Mouse (Mus musculus): Measurements from ENCODE around the gene Irf4. TPM values are rescaled to one million over a fixed set of nuclear protein-coding genes. Genes with fewer than 3 reads are reported as not detected.

The Irf4 gene
- polyA plus RNA-seq, 1 experiment from 2014 or later: 0.03 TPM

- no peaks in the 10 kb centered on the region for H3K27me3 ChIP-seq
- H3K4me2 ChIP-seq: no peak overlapping the region
- no peak overlapping the region for H3K4me3 ChIP-seq
- no peaks in the 10 kb centered on the region for H3K9me3 ChIP-seq
- no peaks in the 10 kb centered on the region for H3K36me3 ChIP-seq
- ATAC-seq (ENCODE audit: low FRiP score, low read depth): no peak
- WGBS: 91% methylated on average over 9 of the region's 9 CpGs
- no peak overlapping the region for H3K27ac ChIP-seq (replicated peaks)
- H3K9ac ChIP-seq: no peak overlapping the region
- no peaks in the 10 kb centered on the region for H3K4me1 ChIP-seq (replicated peaks)
Observed at GRCm38 (mm10) chr13:30792308-30792707, 43.3 kb downstream of the Irf4 start.

DNA sequence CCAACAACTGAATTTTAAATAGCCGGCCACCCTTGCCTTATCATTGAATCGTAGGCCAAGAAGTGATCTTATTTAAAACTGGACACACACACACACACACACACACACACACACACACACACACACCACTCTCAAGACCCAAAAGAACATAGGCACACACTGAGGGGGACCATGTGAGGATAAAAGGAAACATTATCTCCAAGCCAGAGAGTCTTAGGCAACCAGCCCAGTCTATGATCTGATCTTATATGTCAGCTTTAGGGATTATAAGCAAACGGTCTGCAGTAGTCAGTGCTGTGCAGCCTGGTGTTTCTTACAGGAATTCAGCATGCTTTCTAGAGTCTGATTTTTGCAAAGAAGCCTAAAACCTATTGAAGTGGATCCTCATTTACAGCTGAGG, 43.7 kb downstream of the Irf4 start:
- WGBS: 88% methylated on average over 3 of the region's 3 CpGs

GRCm38 (mm10) chr13:30793196-30793595, 44.2 kb downstream of the Irf4 start:
- Histone ChIP-seq H3K9ac (no peak overlapping the region), H3K4me1 (replicated peaks) (no peaks in the 10 kb centered on the region), H3K9me3 (no peaks in the 10 kb centered on the region), H3K27me3 (no peaks in the 10 kb centered on the region), H3K36me3 (no peaks in the 10 kb centered on the region), H3K4me2 (no peak overlapping the region), H3K4me3 (no peak overlapping the region), H3K27ac (replicated peaks) (no peak overlapping the region)
- 88% methylated on average over 4 of the region's 4 CpGs for WGBS
- ATAC-seq (ENCODE audit: low FRiP score, low read depth): no peak

More for the DNA sequence above, 43.7 kb downstream of the Irf4 start:
- Histone ChIP-seq H3K9ac (no peak overlapping the region), H3K9me3 (no peaks in the 10 kb centered on the region), H3K4me3 (no peak overlapping the region), H3K4me1 (replicated peaks) (no peaks in the 10 kb centered on the region), H3K27me3 (no peaks in the 10 kb centered on the region), H3K4me2 (no peak overlapping the region), H3K36me3 (no peaks in the 10 kb centered on the region), H3K27ac (replicated peaks) (no peak overlapping the region)
- no peak for ATAC-seq (ENCODE audit: low FRiP score, low read depth)

DNA sequence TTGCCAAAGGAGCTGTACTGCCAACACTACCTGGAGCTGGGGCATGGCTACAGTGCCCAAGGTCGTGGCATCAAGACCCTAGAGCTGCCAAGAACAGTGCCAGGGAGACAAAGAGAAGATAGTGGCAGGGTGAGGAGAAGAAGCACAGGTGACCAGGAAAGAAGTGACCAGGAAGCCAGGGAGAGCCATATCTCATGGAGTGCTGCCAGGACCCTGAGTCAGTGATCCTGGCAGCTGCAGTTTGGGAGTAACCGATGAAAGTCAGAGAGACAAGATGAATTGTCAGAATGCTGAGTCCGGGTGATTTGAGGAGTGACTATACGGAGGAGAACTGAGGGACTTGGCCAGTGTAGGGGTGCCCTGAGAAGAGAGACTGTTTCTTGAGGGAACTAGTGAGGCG, 44.6 kb downstream of the Irf4 start:
- Histone ChIP-seq H3K9ac (no peak overlapping the region), H3K9me3 (no peaks in the 10 kb centered on the region), H3K4me2 (no peak overlapping the region), H3K4me3 (no peak overlapping the region), H3K27me3 (no peaks in the 10 kb centered on the region), H3K4me1 (replicated peaks) (no peaks in the 10 kb centered on the region), H3K27ac (replicated peaks) (no peak overlapping the region), H3K36me3 (no peaks in the 10 kb centered on the region)
- no peak for ATAC-seq (ENCODE audit: low FRiP score, low read depth)
- 89% methylated on average over 5 of the region's 5 CpGs for WGBS

GRCm38 (mm10) chr13:30795960-30796359, 46.9 kb downstream of the Irf4 start:
- H3K9me3 ChIP-seq: no peaks in the 10 kb centered on the region
- no peak overlapping the region for H3K27ac ChIP-seq (replicated peaks)
- H3K27me3 ChIP-seq: no peaks in the 10 kb centered on the region
- no peak overlapping the region for H3K4me2 ChIP-seq
- H3K4me1 ChIP-seq (replicated peaks): no peaks in the 10 kb centered on the region
- WGBS: 96% methylated on average over 4 of the region's 4 CpGs
- H3K36me3 ChIP-seq: no peaks in the 10 kb centered on the region
- H3K4me3 ChIP-seq: no peak overlapping the region
- no peak for ATAC-seq (ENCODE audit: low FRiP score, low read depth)
- H3K9ac ChIP-seq: no peak overlapping the region

- no peaks in the 10 kb centered on the region for H3K9me3 ChIP-seq
- no peak overlapping the region for H3K4me2 ChIP-seq
- no peaks in the 10 kb centered on the region for H3K36me3 ChIP-seq
- H3K4me3 ChIP-seq: no peak overlapping the region
- no peaks in the 10 kb centered on the region for H3K4me1 ChIP-seq (replicated peaks)
- no peak overlapping the region for H3K9ac ChIP-seq
- H3K27me3 ChIP-seq: no peaks in the 10 kb centered on the region
- H3K27ac ChIP-seq (replicated peaks): no peak overlapping the region
- 0 out of 2 replicates have a peak, but pooled peaks have one; percentile 45 for ATAC-seq (ENCODE audit: low FRiP score, low read depth)
- WGBS: 74% methylated on average over 4 of the region's 4 CpGs
Observed at GRCm38 (mm10) chr13:30801886-30802285, 52.9 kb downstream of the Irf4 start.

DNA sequence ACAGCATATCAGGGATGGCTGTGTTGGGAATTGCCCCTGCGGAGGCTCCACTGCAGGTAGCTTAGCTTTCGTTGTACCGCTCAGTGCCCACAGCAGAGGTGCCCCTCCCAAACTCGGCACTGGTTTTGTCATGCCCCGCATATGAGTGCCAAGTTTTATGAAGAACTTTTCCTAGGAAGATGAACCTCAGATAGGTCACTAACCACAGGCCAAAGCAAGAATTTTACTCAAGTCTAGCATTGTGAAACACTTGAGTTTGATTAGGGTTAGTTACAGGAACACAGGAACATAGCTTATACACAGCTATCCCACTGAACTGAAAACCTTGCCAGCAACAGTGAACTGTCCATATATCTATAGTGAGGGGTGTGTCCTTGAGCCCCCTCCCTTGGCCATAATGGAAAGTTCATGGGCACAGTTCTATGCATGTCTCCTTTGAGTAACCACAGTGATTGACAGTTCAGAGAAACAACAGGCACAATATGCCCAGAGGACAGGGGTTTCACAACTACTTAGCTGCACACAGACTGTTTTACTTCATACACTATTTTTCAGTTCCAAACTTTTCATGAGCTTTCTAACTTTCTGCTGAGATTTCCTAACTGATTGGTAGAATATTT, 53.4 kb downstream of the Irf4 start:
- H3K27me3 ChIP-seq: no peaks in the 10 kb centered on the region
- no peaks in the 10 kb centered on the region for H3K4me1 ChIP-seq (replicated peaks)
- H3K4me2 ChIP-seq: no peak overlapping the region
- H3K36me3 ChIP-seq: no peaks in the 10 kb centered on the region
- no peak overlapping the region for H3K4me3 ChIP-seq
- 0 out of 2 replicates have a peak, but pooled peaks have one; percentile 38 for ATAC-seq (ENCODE audit: low FRiP score, low read depth)
- H3K27ac ChIP-seq (replicated peaks): no peak overlapping the region
- no peaks in the 10 kb centered on the region for H3K9me3 ChIP-seq
- H3K9ac ChIP-seq: no peak overlapping the region
- 82% methylated on average over 5 of the region's 5 CpGs for WGBS

- WGBS: 75% methylated on average over 7 of the region's 7 CpGs
- no peaks in the 10 kb centered on the region for H3K27me3 ChIP-seq
- no peak overlapping the region for H3K4me3 ChIP-seq
- no peaks in the 10 kb centered on the region for H3K9me3 ChIP-seq
- H3K27ac ChIP-seq (replicated peaks): no peak overlapping the region
- H3K36me3 ChIP-seq: peaks cover 6% of the 10 kb centered on the region; the same call in 1 of the 2 replicates
- no peaks in the 10 kb centered on the region for H3K4me1 ChIP-seq (replicated peaks)
- no peak overlapping the region for H3K4me2 ChIP-seq
- H3K9ac ChIP-seq: no peak overlapping the region
- no peak for ATAC-seq (ENCODE audit: low FRiP score, low read depth)
Observed at GRCm38 (mm10) chr13:30809240-30809639, 60.2 kb downstream of the Irf4 start.

- no peaks in the 10 kb centered on the region for H3K27me3 ChIP-seq
- H3K36me3 ChIP-seq: peaks cover 23% of the 10 kb centered on the region
- no peaks in the 10 kb centered on the region for H3K9me3 ChIP-seq
- no peak overlapping the region for H3K4me2 ChIP-seq
- 92% methylated on average over 5 of the region's 5 CpGs for WGBS
- no peak overlapping the region for H3K4me3 ChIP-seq
- ATAC-seq (ENCODE audit: low FRiP score, low read depth): no peak
- no peak overlapping the region for H3K9ac ChIP-seq
- no peak overlapping the region for H3K27ac ChIP-seq (replicated peaks)
- H3K4me1 ChIP-seq (replicated peaks): no peaks in the 10 kb centered on the region
Observed at GRCm38 (mm10) chr13:30813464-30813863, 64.4 kb downstream of the Irf4 start.

DNA sequence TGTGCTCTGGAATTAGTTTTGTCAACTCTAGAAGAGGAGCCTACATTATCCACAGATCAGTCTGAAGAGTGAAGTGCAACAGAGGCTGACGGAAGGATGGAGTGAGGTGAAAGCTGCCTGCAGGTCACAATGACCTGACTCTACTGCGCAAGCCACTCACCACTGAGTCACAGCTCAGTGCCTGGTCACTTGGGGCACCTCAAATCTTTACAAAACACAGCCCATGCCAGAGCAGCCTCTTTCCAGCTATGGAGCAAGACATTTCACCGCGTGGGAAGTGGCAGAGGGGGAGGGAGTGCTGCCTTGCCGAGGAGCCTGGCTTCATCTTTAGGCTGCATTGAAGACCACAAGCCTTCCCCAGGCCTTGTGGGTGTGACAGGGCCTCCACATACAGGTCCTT, 65.2 kb downstream of the Irf4 start:
- Histone ChIP-seq H3K4me3 (no peak overlapping the region), H3K4me2 (no peak overlapping the region), H3K4me1 (replicated peaks) (no peaks in the 10 kb centered on the region), H3K27me3 (no peaks in the 10 kb centered on the region), H3K9ac (no peak overlapping the region), H3K9me3 (no peaks in the 10 kb centered on the region), H3K27ac (replicated peaks) (no peak overlapping the region), H3K36me3 (peaks cover 29% of the 10 kb centered on the region)
- WGBS: 88% methylated on average over 5 of the region's 5 CpGs
- ATAC-seq (ENCODE audit: low FRiP score, low read depth): no peak

Other genes with a start within 250 kb of the Irf4 start
- 287 and 288 TPM in 2 replicates for gene Uqcrfs1, start 203.9 kb upstream of the Irf4 start, polyA plus RNA-seq (2015; fragmentation: Nextera tagmentation; extraction: Ambion mirVana)
- 30.4 and 32.1 TPM in 2 replicates for gene Dusp22, start 89.2 kb upstream of the Irf4 start, polyA plus RNA-seq (2015; fragmentation: Nextera tagmentation; extraction: Ambion mirVana)
- not detected in 2 replicates for gene Hus1b, start 198.5 kb downstream of the Irf4 start, polyA plus RNA-seq (2015; fragmentation: Nextera tagmentation; extraction: Ambion mirVana)
- 47.9 and 50.0 TPM in 2 replicates for gene Exoc2, start 224.9 kb downstream of the Irf4 start, polyA plus RNA-seq (2015; fragmentation: Nextera tagmentation; extraction: Ambion mirVana)
- 0.08 TPM in 1 of 2 replicates, not detected in the other for gene Gm5447, start 225.0 kb downstream of the Irf4 start, polyA plus RNA-seq (2015; fragmentation: Nextera tagmentation; extraction: Ambion mirVana)